Comparison of ENCODE assay signal across 8 mouse cellular contexts in genomic region chr13:37856537-37856936, GRCm38 (mm10).
DNase-seq lines count a peak whose midpoint lies in the region; ATAC-seq and TF ChIP-seq lines count a peak whose summit lies in the region.

No protein-coding gene starts in this region.

- H3K4me2 ChIP-seq in embryonic facial prominence, embryonic 12.5 days (replicated peaks): 0 out of 2 replicates have a peak overlapping the region, but pooled peaks have one; percentile 99
- peak overlapping the region; percentile 25 for H3K4me2 ChIP-seq in CH12.LX (ENCODE audit: insufficient read depth, low read depth, poor library complexity, severe bottlenecking)
- peak overlapping the region; percentile 95 for H3K4me2 ChIP-seq in liver, embryonic 13.5 days

- no peak overlapping the region for H3K9ac ChIP-seq in embryonic facial prominence, embryonic 12.5 days
- H3K9ac ChIP-seq in CH12.LX (ENCODE audit: insufficient read depth, low read depth): peak overlapping the region; percentile 46
- peak overlapping the region; percentile 93 for H3K9ac ChIP-seq in liver, embryonic 13.5 days

- peaks cover 30% of the 10 kb centered on the region for H3K4me1 ChIP-seq in embryonic facial prominence, embryonic 12.5 days
- H3K4me1 ChIP-seq in embryonic facial prominence, embryonic 10.5 days: peaks cover 54% of the 10 kb centered on the region
- peaks cover 22 to 61% of the 10 kb centered on the region in 2 experiments for H3K4me1 ChIP-seq in CH12.LX (ENCODE audit: control insufficient read depth in 1 of 2, insufficient read depth in 2 of 2)
- peaks cover 86% of the 10 kb centered on the region for H3K4me1 ChIP-seq in liver, embryonic 13.5 days (replicated peaks)

- no peak for DNase-seq in embryonic facial prominence, embryonic 10.5 days (ENCODE audit: low spot score)
- peak; percentile 70 for DNase-seq in kidney, adult 9 months
- no peak for DNase-seq in kidney, postnatal 25 days
- DNase-seq in CH12.LX (ENCODE audit: extremely low read depth): no peak
- DNase-seq in liver, embryonic 13.5 days: no peak
- no peak for DNase-seq in frontal cortex, postnatal 10 days (ENCODE audit: low spot score in 2 of 2)
- no peak for DNase-seq in adrenal gland, postnatal 14 days

- dilution Hi-C loops in CH12.LX (cut with MboI; ENCODE audit: extremely low pct_ligation_motif_present, extremely low pct_unique_long_range_greater_than_20kb, low sequenced_read_pairs): no loop called here

- no peaks in the 10 kb centered on the region for H3K27me3 ChIP-seq in embryonic facial prominence, embryonic 12.5 days
- no peaks in the 10 kb centered on the region for H3K27me3 ChIP-seq in embryonic facial prominence, embryonic 10.5 days (replicated peaks; ENCODE audit: low read depth, poor library complexity, severe bottlenecking)
- H3K27me3 ChIP-seq in CH12.LX (replicated peaks): no peaks in the 10 kb centered on the region
- no peaks in the 10 kb centered on the region for H3K27me3 ChIP-seq in liver, embryonic 13.5 days

- no peak for TF ChIP-seq CTCF in CH12.LX (conservative IDR thresholded peaks at IDR 0.05 in 1 of 2, IDR thresholded peaks at IDR 0.05 in 1 of 2; ENCODE audit: low read depth in 2 of 2, low read length in 2 of 2)

- in situ Hi-C loops in CH12.LX (cut with MboI; ENCODE audit: low pct_ligation_motif_present, low pct_unique_long_range_greater_than_20kb, low sequenced_read_pairs): no loop called here

- WGBS in embryonic facial prominence, embryonic 12.5 days: 49% methylated on average over 2 of the region's 2 CpGs
- WGBS in embryonic facial prominence, embryonic 10.5 days: 53% methylated on average over 2 of the region's 2 CpGs
- WGBS in liver, embryonic 13.5 days (ENCODE audit: insufficient replicate concordance): 8% methylated on average over 2 of the region's 2 CpGs

- no peak overlapping the region for H3K4me3 ChIP-seq in embryonic facial prominence, embryonic 12.5 days
- H3K4me3 ChIP-seq in embryonic facial prominence, embryonic 10.5 days: no peak overlapping the region; the same call in 1 of the 2 replicates
- H3K4me3 ChIP-seq in CH12.LX (replicated peaks in 1 of 3; ENCODE audit: low read depth in 2 of 3, low read length in 2 of 3, poor library complexity in 1 of 3): peak overlapping the region; percentile 25 to 59 (median 54)
- peak overlapping the region; percentile 73 for H3K4me3 ChIP-seq in liver, embryonic 13.5 days (replicated peaks)

- no peak overlapping the region for H3K27ac ChIP-seq in embryonic facial prominence, embryonic 12.5 days
- H3K27ac ChIP-seq in embryonic facial prominence, embryonic 10.5 days (replicated peaks): no peak overlapping the region
- no peak overlapping the region for H3K27ac ChIP-seq in CH12.LX (ENCODE audit: insufficient read depth, low read depth)
- H3K27ac ChIP-seq in liver, embryonic 13.5 days: peak overlapping the region; percentile 97

- ATAC-seq in embryonic facial prominence, embryonic 12.5 days (ENCODE audit: insufficient number of reproducible peaks, insufficient read depth, low FRiP score, low TSS enrichment): no peak
- ATAC-seq in liver, embryonic 13.5 days (ENCODE audit: low read depth): 0 out of 2 replicates have a peak, but pooled peaks have one; percentile 12

- no peaks in the 10 kb centered on the region for H3K36me3 ChIP-seq in embryonic facial prominence, embryonic 12.5 days
- H3K36me3 ChIP-seq in embryonic facial prominence, embryonic 10.5 days (replicated peaks): no peaks in the 10 kb centered on the region
- H3K36me3 ChIP-seq in CH12.LX (replicated peaks in 1 of 2; ENCODE audit: control insufficient read depth in 1 of 2, insufficient read depth in 1 of 2, low read length in 1 of 2): no peaks in the 10 kb centered on the region
- H3K36me3 ChIP-seq in liver, embryonic 13.5 days: no peaks in the 10 kb centered on the region

- TF ChIP-seq RAD21 in CH12.LX (IDR thresholded peaks at IDR 0.05; ENCODE audit: low read depth, low read length): no peak

- TF ChIP-seq POLR2A in CH12.LX (IDR thresholded peaks at IDR 0.05; ENCODE audit: low read depth, low read length): no peak

- H3K79me2 ChIP-seq in CH12.LX (replicated peaks; ENCODE audit: control insufficient read depth, extremely low read depth, insufficient read depth, poor library complexity, severe bottlenecking): peaks cover 57% of the 10 kb centered on the region

- H3K9me3 ChIP-seq in embryonic facial prominence, embryonic 12.5 days: no peaks in the 10 kb centered on the region
- H3K9me3 ChIP-seq in embryonic facial prominence, embryonic 10.5 days: no peaks in the 10 kb centered on the region
- no peaks in the 10 kb centered on the region for H3K9me3 ChIP-seq in CH12.LX (replicated peaks; ENCODE audit: low read length)
- H3K9me3 ChIP-seq in liver, embryonic 13.5 days (replicated peaks): no peaks in the 10 kb centered on the region

- TF ChIP-seq EP300 in CH12.LX (IDR thresholded peaks at IDR 0.05; ENCODE audit: low read length): no peak

TF ChIP-seq in CH12.LX, 34 proteins besides CTCF, POLR2A, EP300 and RAD21:
- TF ChIP-seq MYC (IDR thresholded peaks at IDR 0.05; ENCODE audit: low read depth, low read length) (no peak), ZMIZ1 (IDR thresholded peaks at IDR 0.05; ENCODE audit: low read depth, low read length) (no peak), GABPA (IDR thresholded peaks at IDR 0.05; ENCODE audit: insufficient replicate concordance, low read depth, low read length) (no peak), MAZ (IDR thresholded peaks at IDR 0.05; ENCODE audit: low read depth, low read length) (no peak), NELFE (IDR thresholded peaks at IDR 0.05; ENCODE audit: low read depth, low read length) (no peak), MAX (IDR thresholded peaks at IDR 0.05; ENCODE audit: low read length) (no peak), E2F4 (IDR thresholded peaks at IDR 0.05; ENCODE audit: insufficient replicate concordance, low read depth, low read length) (no peak), JUN (IDR thresholded peaks at IDR 0.05; ENCODE audit: insufficient read depth, low read depth, low read length) (no peak), ZC3H11A (IDR thresholded peaks at IDR 0.05; ENCODE audit: low read depth, low read length) (no peak), RCOR1 (conservative IDR thresholded peaks at IDR 0.05; ENCODE audit: low read depth, low read length) (no peak), JUND (conservative IDR thresholded peaks at IDR 0.05; ENCODE audit: low read depth, low read length) (no peak), CHD1 (IDR thresholded peaks at IDR 0.05; ENCODE audit: low read depth, low read length) (no peak), MAFK (IDR thresholded peaks at IDR 0.05; ENCODE audit: insufficient replicate concordance, low read length) (no peak), HCFC1 (IDR thresholded peaks at IDR 0.05; ENCODE audit: low read depth, low read length) (no peak), ELF1 (IDR thresholded peaks at IDR 0.05; ENCODE audit: low read depth, low read length) (no peak)

Comparison
In these comparisons a context has a peak if more than half of its experiments do, and no peak if none do; other contexts are left out.
1. H3K4me2 ChIP-seq: peak in every context shown above with its lines; median percentile 99 in embryonic facial prominence, embryonic 12.5 days; 95 in liver, embryonic 13.5 days; 25 in CH12.LX.
2. H3K4me3 ChIP-seq: peak in CH12.LX (3 of 3) and liver, embryonic 13.5 days (single experiment); none in embryonic facial prominence, embryonic 12.5 days (single experiment) and embryonic facial prominence, embryonic 10.5 days (single experiment).